Mouse (Mus musculus) heart, embryonic 15.5 days (tissue): Measurements from ENCODE around the gene Meaf6. TPM values are rescaled to one million over a fixed set of nuclear protein-coding genes. Genes with fewer than 3 reads are reported as not detected.
A peak's percentile ranks its signal among the peaks of the same experiment; 100 is the strongest.

ENCODE experiments used
- ATAC-seq: fragments of 200-750 bp; cut with Nextera tagmentation; replicated peaks from 2 replicates; pipeline ENCODE4 v1.8.0; 2017; ENCODE audit warnings: low read depth, moderate TSS enrichment; ENCODE audit not compliant: insufficient number of reproducible peaks, insufficient read depth, low FRiP score
- H3K27ac ChIP-seq: fragments of 300-500 bp; sonication (generic); 2 replicates; pipeline ENCODE4 v1.5.1; 2015; ENCODE audit warnings: mild to moderate bottlenecking, inconsistent platforms
- H3K27me3 ChIP-seq: fragments of 300-500 bp; sonication (generic); 2 replicates; pipeline ENCODE4 v1.6.1; 2015; ENCODE audit warnings: inconsistent platforms
- H3K36me3 ChIP-seq: fragments of 300-500 bp; sonication (generic); 2 replicates; pipeline ENCODE4 v1.6.1; 2015; ENCODE audit warnings: mild to moderate bottlenecking, inconsistent platforms
- H3K4me1 ChIP-seq: fragments of 300-500 bp; sonication (generic); replicated peaks from 2 replicates; pipeline ENCODE4 v1.6.1; 2015; ENCODE audit warnings: inconsistent platforms
- H3K4me2 ChIP-seq: fragments of 300-500 bp; sonication (generic); 2 replicates; pipeline ENCODE4 v1.6.1; 2015; ENCODE audit warnings: inconsistent platforms, mild to moderate bottlenecking, moderate library complexity
- H3K4me3 ChIP-seq: fragments of 300-500 bp; sonication (generic); 2 replicates; pipeline ENCODE4 v1.5.1; 2015; ENCODE audit warnings: mild to moderate bottlenecking, inconsistent platforms
- H3K9ac ChIP-seq: fragments of 300-500 bp; sonication (generic); 2 replicates; pipeline ENCODE4 v1.6.1; 2015; ENCODE audit warnings: mild to moderate bottlenecking, inconsistent platforms
- H3K9me3 ChIP-seq: fragments of 300-500 bp; sonication (generic); replicated peaks from 2 replicates; pipeline ENCODE4 v1.6.1; 2016; ENCODE audit warnings: inconsistent platforms
- WGBS: fragments of 180-500 bp; shearing (Covaris S2); methylation state at CpG from one replicate; pipeline ENCODE4 v1.1.7; 2015; ENCODE audit warnings: mixed read lengths; 5-methylcytosine and 5-hydroxymethylcytosine counted together
- polyA plus RNA-seq: library from polyadenylated mRNA; unstranded; fragments of >200 nt; fragmentation: Nextera tagmentation; extraction: Ambion mirVana; gene quantifications from 2 replicates; pipeline ENCODE4 v1.2.1, GENCODE M21; 2015

Meaf6 gene
- polyA plus RNA-seq, 1 experiment from 2014 or later, result 38.0 TPM

- Histone ChIP-seq H3K9ac (peak overlapping the region; percentile 65; the same call in 1 of the 2 replicates), H3K4me1 (peaks cover 47% of the 10 kb centered on the region), H3K27me3 (no peaks in the 10 kb centered on the region), H3K9me3 (no peaks in the 10 kb centered on the region), H3K27ac (peak overlapping the region; percentile 57; the same call in 1 of the 2 replicates), H3K36me3 (no peaks in the 10 kb centered on the region), H3K4me3 (peak overlapping the region; percentile 82), H3K4me2 (peak overlapping the region; percentile 97)
- WGBS, result 72% methylated on average over 7 of the region's 7 CpGs
- no peak for ATAC-seq
These were observed 41.8 kb downstream of the Meaf6 start for GRCm38 (mm10) chr4:125126761-125127160.

- Histone ChIP-seq H3K4me1 (peaks cover 44% of the 10 kb centered on the region), H3K4me2 (peak within 1 kb of the TSS; percentile 97)
- peak; percentile 87 for ATAC-seq
These were observed 42.6 kb downstream of the Meaf6 start, which contains the start of gene Zc3h12a for GRCm38 (mm10) chr4:125127305-125128084. Zc3h12a (minus strand) TSS chr4:125127840.

GRCm38 (mm10) chr4:125131493-125131892 lies 46.6 kb downstream of the Meaf6 start:
- ATAC-seq, result no peak
- H3K9me3 ChIP-seq, result no peaks in the 10 kb centered on the region
- no peak overlapping the region for H3K27ac ChIP-seq
- 39% methylated on average over 4 of the region's 4 CpGs for WGBS
- no peak overlapping the region for H3K4me3 ChIP-seq
- no peaks in the 10 kb centered on the region for H3K27me3 ChIP-seq
- H3K36me3 ChIP-seq, result no peaks in the 10 kb centered on the region
- no peak overlapping the region for H3K4me2 ChIP-seq
- no peak overlapping the region for H3K9ac ChIP-seq
- peaks cover 21% of the 10 kb centered on the region for H3K4me1 ChIP-seq

More at GRCm38 (mm10) chr4:125127305-125128084, 42.6 kb downstream of the Meaf6 start, which contains the start of gene Zc3h12a:
- Histone ChIP-seq H3K4me3 (peak within 1 kb of the TSS; percentile 82), H3K27ac (peak within 1 kb of the TSS; percentile 57), H3K36me3 (no peaks in the 10 kb centered on the region), H3K9ac (peak within 1 kb of the TSS; percentile 65), H3K27me3 (no peaks in the 10 kb centered on the region), H3K9me3 (no peaks in the 10 kb centered on the region)
- WGBS, result under 1% methylated on average over 62 of the region's 62 CpGs

- no peak overlapping the region for H3K4me2 ChIP-seq
- H3K9me3 ChIP-seq, result no peaks in the 10 kb centered on the region
- no peak overlapping the region for H3K9ac ChIP-seq
- no peak overlapping the region for H3K4me3 ChIP-seq
- no peak overlapping the region for H3K27ac ChIP-seq
- peaks cover 12% of the 10 kb centered on the region for H3K4me1 ChIP-seq
- no peak for ATAC-seq
- H3K27me3 ChIP-seq, result no peaks in the 10 kb centered on the region
- H3K36me3 ChIP-seq, result no peaks in the 10 kb centered on the region
- 27% methylated on average over 5 of the region's 5 CpGs for WGBS
These were observed 47.5 kb downstream of the Meaf6 start for GRCm38 (mm10) chr4:125132394-125132793.

GRCm38 (mm10) chr4:125134192-125134591 lies 49.3 kb downstream of the Meaf6 start:
- ATAC-seq, result no peak
- H3K4me3 ChIP-seq, result no peak overlapping the region
- 70% methylated on average over 4 of the region's 4 CpGs for WGBS
- peaks cover 6% of the 10 kb centered on the region; the same call in 1 of the 2 replicates for H3K4me1 ChIP-seq
- H3K9ac ChIP-seq, result no peak overlapping the region
- H3K4me2 ChIP-seq, result no peak overlapping the region
- H3K9me3 ChIP-seq, result no peaks in the 10 kb centered on the region
- H3K36me3 ChIP-seq, result no peaks in the 10 kb centered on the region
- H3K27me3 ChIP-seq, result no peaks in the 10 kb centered on the region
- H3K27ac ChIP-seq, result no peak overlapping the region

- no peak overlapping the region for H3K4me2 ChIP-seq
- H3K4me3 ChIP-seq, result no peak overlapping the region
- H3K9me3 ChIP-seq, result no peaks in the 10 kb centered on the region
- 72% methylated on average over 5 of the region's 5 CpGs for WGBS
- H3K9ac ChIP-seq, result no peak overlapping the region
- peaks cover 6% of the 10 kb centered on the region; the same call in 1 of the 2 replicates for H3K4me1 ChIP-seq
- no peaks in the 10 kb centered on the region for H3K36me3 ChIP-seq
- H3K27me3 ChIP-seq, result no peaks in the 10 kb centered on the region
- no peak for ATAC-seq
- no peak overlapping the region for H3K27ac ChIP-seq
These were observed 49.7 kb downstream of the Meaf6 start for GRCm38 (mm10) chr4:125134631-125135030.

- H3K27me3 ChIP-seq, result no peaks in the 10 kb centered on the region
- H3K9ac ChIP-seq, result no peak overlapping the region
- no peak for ATAC-seq
- no peak overlapping the region for H3K27ac ChIP-seq
- no peaks in the 10 kb centered on the region for H3K36me3 ChIP-seq
- no peak overlapping the region for H3K4me2 ChIP-seq
- no peak overlapping the region for H3K4me3 ChIP-seq
- no peaks in the 10 kb centered on the region for H3K9me3 ChIP-seq
- H3K4me1 ChIP-seq, result peaks cover 6% of the 10 kb centered on the region; the same call in 1 of the 2 replicates
- 72% methylated on average over 10 of the region's 10 CpGs for WGBS
These were observed 50.3 kb downstream of the Meaf6 start for GRCm38 (mm10) chr4:125135076-125135855.

- WGBS, result 66% methylated on average over 12 of the region's 12 CpGs
- ATAC-seq, result no peak
- no peak overlapping the region for H3K4me2 ChIP-seq
These were observed 51.5 kb downstream of the Meaf6 start for GRCm38 (mm10) chr4:125136303-125136888.

GRCm38 (mm10) chr4:125138321-125138720 lies 53.4 kb downstream of the Meaf6 start:
- 58% methylated on average over 7 of the region's 7 CpGs for WGBS
- no peak overlapping the region for H3K4me3 ChIP-seq
- H3K4me1 ChIP-seq, result no peaks in the 10 kb centered on the region
- no peaks in the 10 kb centered on the region for H3K9me3 ChIP-seq
- no peak overlapping the region for H3K27ac ChIP-seq
- ATAC-seq, result no peak
- H3K4me2 ChIP-seq, result no peak overlapping the region
- no peak overlapping the region for H3K9ac ChIP-seq
- peaks cover 4% of the 10 kb centered on the region; the same call in 1 of the 2 replicates for H3K27me3 ChIP-seq
- no peaks in the 10 kb centered on the region for H3K36me3 ChIP-seq

More at GRCm38 (mm10) chr4:125136303-125136888, 51.5 kb downstream of the Meaf6 start:
- Histone ChIP-seq H3K36me3 (no peaks in the 10 kb centered on the region), H3K4me3 (no peak overlapping the region), H3K4me1 (peaks cover 4% of the 10 kb centered on the region; the same call in 1 of the 2 replicates), H3K27me3 (no peaks in the 10 kb centered on the region), H3K9ac (no peak overlapping the region), H3K9me3 (no peaks in the 10 kb centered on the region), H3K27ac (no peak overlapping the region)

GRCm38 (mm10) chr4:125144211-125144610 lies 59.3 kb downstream of the Meaf6 start:
- Histone ChIP-seq H3K36me3 (no peaks in the 10 kb centered on the region), H3K4me1 (no peaks in the 10 kb centered on the region), H3K4me3 (no peak overlapping the region), H3K27ac (no peak overlapping the region), H3K27me3 (peaks cover 40% of the 10 kb centered on the region), H3K9ac (no peak overlapping the region), H3K9me3 (no peaks in the 10 kb centered on the region), H3K4me2 (no peak overlapping the region)
- 67% methylated on average over 5 of the region's 5 CpGs for WGBS
- ATAC-seq, result no peak

- 44% methylated on average over 7 of the region's 7 CpGs for WGBS
These were observed 59.7 kb downstream of the Meaf6 start for GRCm38 (mm10) chr4:125144627-125145026.

More at GRCm38 (mm10) chr4:125144627-125145026, 59.7 kb downstream of the Meaf6 start:
- H3K36me3 ChIP-seq, result no peaks in the 10 kb centered on the region
- H3K27ac ChIP-seq, result no peak overlapping the region
- H3K9me3 ChIP-seq, result no peaks in the 10 kb centered on the region
- H3K9ac ChIP-seq, result no peak overlapping the region
- H3K27me3 ChIP-seq, result peaks cover 40% of the 10 kb centered on the region
- H3K4me2 ChIP-seq, result no peak overlapping the region
- H3K4me3 ChIP-seq, result no peak overlapping the region
- ATAC-seq, result no peak
- no peaks in the 10 kb centered on the region; the same call in 1 of the 2 replicates for H3K4me1 ChIP-seq
